Mouse (Mus musculus): ENCODE results near the gene Gpr153.

Gpr153 gene

DNA sequence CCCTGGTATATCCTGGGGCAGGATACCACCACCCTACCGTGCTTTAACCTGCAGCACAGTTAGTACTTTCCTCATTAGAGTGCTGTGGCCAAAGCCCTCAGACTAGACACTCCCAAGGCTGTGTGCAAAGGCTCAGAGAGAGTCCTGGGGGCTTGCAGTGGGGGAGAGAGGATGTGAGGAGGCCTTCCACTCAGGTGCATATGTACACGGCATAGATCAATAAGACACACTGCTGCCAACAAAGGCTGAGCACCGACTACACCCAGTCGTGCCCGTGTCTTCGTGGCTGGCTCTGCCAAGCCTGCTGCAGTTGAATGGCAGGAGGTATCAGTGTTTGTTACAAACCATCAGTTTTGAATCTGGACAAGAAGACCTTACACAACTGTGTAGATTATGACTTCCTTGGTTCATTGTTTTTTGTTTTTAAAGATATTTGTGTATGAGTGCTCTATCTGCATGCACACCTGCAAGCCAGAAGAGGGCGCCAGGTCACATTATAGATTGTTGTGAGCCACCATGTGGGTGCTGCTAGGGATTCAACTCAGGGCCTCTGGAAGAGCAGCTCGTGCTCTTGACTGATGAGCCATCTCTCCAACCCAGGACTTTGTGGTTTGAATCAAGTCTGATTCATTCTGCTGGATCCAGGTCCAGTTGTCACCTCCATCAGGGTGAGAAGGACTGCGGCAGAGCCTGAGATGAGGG is 9.0 kb upstream of the Gpr153 start:
- DNase-seq (ENCODE audit: low spot score), result no peak

DNA sequence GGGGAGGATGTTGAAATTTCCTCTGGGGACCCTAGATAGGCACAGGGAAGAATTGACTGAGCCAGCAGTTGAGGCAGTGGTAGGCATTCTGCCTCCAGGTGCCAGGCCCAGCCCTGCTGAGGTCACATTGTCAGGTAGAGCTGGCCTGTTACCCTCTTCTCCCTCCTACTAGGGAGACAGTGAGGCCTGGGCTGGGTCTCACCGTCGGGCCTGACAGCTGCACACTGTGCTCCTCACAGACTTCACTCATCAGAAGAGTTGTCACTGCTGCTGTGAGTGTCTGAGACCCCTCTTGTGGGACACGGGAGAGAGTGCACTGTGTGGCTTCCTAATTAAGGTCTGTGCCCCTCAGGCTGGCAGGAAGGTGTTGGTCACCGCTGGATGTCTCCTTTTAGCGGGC is 8.2 kb upstream of the Gpr153 start:
- DNase-seq (ENCODE audit: low spot score), result no peak

DNA sequence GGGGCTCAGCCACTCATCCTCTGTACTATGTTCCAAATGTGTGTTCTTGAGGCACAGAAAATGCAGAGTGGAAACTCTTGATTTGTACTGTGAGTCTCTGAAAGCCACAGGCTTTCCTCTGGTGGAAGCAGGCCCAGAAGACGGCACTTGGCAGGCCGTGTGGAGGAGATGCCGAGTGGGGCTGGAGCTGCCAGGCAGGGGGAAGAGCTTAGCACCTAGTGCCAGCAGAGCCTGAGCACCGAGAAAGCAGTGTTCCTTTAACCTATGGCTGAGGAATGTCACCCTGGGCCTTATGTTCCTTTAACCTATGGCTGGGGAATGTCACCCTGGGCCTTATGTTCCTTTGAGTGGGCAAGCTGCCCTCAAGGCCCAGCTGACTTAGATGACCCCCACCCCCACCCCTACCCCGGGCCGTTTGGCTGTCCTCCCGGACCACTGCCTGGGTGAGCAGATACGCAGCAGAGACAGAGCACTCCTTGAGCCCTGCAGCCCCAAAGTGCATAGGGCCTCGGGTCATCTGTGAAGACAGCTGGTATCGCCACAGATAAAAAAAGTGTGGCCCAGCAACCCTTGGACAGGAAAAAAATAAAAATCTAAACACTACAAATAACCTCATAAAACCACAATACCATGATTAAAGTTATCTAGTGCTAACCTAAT is 7.7 kb upstream of the Gpr153 start:
- DNase-seq (ENCODE audit: low spot score), result no peak

DNA sequence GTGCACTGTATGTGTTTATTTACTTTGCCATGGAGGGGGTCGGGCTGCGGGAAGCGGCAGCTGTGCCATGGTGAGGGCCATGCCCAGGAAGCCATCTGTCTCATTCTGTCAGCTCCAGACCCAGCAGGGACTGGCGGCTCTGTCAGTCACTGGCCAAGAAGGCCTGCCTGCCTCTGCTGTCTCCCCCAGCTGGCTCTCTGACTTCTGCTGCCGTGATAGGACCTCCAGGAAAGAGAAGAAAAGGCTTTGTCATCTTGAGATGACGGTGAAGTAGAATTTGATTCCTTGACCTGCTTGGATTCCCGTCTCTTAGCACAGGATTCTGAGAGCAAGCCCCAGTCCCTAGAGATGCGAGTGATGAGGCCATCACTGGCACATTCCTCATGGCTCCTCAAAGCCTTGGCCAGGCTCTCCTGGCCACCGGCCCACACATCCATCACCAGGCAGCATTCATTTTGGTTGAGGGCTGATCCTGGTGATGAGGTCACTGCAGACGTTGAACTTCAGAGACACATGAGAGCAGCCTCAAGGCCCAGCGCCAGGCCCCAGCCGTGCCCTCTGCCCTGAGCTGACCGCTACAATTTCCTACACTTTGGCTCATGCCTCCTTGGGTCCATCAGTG is 6.2 kb upstream of the Gpr153 start:
- DNase-seq (ENCODE audit: low spot score), result no peak

DNA sequence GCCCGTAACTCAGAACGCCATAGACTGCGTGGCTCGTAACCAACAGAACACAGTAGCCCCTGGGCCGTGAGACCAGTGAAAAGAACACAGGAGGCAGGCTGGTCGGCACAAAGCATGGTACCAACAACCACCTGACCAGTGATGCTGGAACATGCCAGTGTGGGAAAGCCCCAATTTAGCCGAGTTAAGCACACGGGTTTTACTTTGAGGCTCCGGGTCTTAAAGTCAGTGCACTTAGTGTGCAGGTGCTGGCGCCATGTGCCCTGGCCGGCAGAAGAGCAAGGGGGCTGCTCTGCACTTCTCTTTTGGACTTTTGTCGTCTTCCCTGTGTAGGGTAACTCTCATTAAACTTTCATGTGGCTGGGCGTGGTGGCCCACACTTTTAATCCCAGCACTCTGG is 4.1 kb upstream of the Gpr153 start:
- DNase-seq (ENCODE audit: low spot score), result no peak

DNA sequence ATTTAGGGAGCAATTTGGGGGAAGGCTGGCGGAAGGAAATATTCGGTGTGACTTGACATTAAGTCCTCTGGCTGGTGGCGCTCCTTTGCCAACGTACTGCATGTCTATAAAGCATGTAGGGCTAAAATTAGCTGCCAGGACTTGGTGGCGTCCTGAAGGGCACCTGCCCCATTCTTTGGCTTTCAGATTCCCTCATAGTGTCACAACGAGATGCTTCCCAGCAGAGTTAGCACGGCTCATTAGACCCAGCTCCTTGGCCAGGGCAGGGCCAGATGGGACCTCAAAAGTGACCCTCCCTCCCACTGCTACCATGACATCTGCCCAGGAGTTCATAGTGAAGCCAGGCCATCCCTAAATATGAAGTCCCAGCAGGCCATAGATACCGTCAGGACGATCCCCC is 3.4 kb upstream of the Gpr153 start:
- DNase-seq (ENCODE audit: low spot score), result no peak

DNA sequence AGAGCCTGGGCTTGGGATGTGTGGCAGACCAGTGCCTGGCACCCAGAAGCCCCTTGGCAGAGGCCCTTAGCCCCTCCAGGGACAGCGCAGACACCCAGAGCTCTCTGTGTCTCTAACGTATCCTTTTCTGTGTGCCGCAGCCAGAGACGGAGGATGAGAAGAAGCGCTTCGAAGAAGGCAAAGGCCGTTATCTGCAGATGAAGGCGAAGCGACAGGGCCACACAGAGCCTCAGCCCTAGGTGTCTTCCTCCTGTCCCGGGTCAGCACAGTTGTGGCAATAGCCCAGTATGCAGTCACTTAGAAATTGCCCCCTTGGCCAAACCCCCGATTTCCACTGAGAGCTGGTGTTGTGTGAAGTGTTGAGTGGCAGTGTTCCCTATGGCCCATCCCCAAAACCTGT is 2.7 kb upstream of the Gpr153 start:
- DNase-seq (ENCODE audit: low spot score), result no peak

DNA sequence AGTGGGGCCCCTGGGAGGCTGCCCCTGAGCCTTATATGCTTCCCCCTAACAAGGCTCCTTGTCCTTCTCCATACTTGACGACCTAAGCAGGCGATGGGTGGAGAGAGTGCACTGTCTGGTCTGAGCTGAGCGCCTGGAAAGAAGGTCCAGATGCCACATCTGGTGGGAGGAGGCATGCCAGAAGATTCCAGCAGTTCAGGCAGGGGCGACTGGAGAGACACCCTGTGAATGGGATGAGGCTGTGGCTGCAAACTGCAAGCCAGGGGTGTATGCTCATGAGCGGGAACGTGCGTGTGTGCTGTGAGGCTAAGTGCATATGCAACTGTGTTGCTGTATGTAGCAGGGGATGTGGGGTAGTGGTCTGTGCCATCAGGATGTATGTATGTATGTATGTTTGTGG is 2.0 kb upstream of the Gpr153 start:
- no peak for DNase-seq (ENCODE audit: low spot score)

DNA sequence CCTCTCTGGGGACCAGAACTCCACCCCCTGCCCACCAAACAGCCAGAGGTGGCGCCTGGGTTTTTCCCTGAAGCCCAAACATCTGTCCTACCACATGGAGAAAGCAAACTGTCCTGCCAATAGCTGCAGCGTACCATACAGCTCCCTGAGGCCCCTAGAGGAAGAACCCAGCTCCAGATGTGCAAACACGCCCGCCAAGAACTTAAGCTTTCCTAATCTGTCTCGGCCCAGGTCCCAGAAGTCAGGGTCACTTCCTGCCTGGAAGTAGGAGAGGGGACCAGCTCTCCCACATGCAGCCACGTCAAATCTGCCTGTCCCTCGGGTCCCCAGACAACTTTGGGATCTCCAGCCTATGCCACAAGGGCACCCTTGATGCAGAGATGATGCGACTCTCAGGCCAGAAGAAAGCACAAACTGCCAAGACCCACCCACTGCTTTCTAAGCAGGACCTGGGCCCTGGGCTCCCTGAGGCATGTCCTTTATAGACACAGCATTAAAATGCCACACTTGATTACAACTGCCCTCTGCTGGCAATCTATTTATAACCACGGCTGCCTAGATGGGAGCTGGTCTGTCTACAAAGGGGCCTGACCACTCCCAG is 1.5 kb upstream of the Gpr153 start:
- DNase-seq (ENCODE audit: low spot score), result no peak

DNA sequence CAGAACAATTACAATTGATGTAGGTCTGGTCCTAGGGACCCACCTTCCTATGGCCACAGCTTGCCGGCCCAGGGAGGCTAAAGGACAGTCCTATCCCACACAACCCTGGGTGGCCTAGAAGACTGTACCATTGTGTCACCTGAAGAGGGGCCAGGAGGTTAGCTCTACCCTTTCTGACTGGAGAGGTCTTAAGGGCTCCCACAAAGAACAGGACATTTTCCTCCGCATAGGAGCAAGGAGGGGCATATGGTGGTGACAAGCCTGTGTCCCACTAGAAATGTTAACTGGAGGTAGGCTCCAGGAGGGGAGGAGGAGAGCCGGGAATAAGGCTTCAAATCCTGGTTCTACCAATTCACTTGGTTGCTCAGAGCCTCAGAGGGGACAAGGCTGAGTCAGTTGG is 841 bp upstream of the Gpr153 start:
- DNase-seq (ENCODE audit: low spot score), result no peak

DNA sequence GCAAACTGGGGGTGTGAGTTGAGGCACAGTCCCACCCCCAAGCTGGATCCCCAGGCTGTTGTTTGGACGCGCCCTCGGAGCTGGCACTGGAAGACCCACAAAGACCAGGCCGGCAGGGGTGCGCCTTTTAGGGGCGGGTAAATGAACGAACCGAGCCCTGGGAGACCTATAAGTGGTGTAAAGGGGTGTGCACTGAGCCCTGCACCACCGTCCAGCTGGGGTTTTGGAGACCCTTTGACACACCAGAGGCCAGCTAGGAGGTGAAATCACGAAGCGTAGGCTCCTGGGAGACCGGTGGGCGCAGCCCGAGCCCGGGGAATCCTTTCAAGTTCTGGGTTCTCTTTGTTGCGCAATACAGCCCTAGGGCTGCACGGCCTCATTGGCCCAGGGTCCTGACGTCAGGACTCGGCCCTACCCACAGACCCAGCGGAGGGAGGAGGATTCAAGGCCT is 674 bp downstream of the Gpr153 start:
- DNase-seq (ENCODE audit: low spot score), result peak; percentile 53

DNA sequence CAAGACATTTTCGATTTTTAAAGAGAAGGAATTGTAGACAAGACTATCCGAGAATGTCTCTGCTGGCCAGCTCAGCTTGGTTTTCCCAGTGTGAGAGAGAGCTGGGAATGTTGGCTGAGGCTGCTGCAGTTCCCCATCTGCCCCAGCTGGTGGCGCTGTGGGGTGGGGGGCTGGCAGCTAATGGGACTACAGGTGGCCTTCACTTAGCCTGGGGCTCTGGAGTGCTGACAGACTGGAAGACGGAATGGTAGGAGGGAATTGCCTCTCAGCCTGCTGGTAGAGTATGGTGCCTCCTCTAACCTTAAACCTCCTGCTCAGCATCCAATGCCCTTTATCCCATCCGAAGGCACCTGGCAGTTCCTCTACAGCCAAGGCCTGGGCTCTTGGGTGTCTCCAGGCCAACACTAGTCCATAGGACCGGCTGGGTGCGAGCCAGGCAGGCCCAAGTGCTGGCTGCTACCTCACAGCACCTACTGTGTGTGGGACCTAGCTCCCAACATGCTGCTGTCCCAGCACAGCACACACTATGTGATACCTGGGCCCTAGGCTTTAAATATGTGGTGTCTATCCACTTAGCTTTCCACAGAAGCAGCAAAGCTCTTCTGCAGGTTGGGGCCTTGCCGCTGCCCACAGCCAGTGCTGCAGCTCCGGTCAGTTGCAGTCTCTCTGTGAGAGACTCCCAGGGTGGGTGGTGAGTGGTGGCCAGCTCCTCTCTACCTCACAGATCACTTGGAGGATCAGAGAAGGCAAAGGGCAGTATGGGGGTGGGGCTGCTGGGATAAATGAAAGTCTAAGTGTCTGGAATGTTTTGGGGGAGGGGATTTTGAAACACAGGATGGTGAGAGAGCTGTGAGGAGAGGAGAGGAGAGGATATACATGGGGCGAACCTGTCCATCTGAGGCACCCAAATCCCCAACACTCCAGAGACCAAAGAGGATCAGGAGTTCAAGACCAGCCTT is 2.6 kb downstream of the Gpr153 start:
- peak; percentile 73 for DNase-seq (ENCODE audit: low spot score)

DNA sequence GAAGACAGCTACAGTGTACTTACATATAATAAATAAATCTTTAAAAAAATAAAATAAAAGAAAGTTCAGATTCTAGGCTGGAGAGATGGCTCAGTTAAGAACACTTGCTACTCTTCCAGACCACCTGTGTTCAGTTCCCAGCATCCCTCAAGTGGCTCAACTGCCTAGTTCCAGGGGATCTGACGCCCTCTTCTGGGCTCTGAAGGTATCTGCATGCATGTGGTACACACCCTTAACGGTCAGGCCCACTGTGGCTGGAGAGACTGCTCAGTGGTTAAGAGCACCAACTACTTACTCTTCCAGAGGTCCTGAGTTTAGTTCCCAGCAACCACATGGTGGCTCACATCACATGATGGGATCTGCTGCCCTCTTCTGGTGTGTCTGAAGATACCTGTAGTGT is 3.9 kb downstream of the Gpr153 start:
- no peak for DNase-seq (ENCODE audit: low spot score)

DNA sequence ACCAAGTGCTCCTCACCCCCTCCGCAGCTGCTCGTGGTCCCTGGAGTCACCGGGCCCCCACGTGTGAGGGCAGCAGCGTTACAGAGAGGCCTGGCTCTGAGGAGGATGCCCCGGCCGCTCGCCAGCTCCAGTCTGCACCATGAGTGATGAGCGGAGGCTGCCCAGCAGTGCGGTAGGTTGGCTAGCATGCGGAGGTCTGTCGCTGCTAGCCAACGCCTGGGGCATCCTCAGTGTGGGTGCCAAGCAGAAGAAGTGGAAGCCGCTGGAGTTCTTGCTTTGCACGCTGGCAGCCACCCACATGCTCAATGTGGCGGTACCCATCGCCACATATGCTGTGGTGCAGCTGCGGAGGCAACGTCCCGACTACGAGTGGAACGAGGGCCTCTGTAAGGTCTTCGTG is 5.0 kb downstream of the Gpr153 start:
- DNase-seq (ENCODE audit: low spot score), result no peak

DNA sequence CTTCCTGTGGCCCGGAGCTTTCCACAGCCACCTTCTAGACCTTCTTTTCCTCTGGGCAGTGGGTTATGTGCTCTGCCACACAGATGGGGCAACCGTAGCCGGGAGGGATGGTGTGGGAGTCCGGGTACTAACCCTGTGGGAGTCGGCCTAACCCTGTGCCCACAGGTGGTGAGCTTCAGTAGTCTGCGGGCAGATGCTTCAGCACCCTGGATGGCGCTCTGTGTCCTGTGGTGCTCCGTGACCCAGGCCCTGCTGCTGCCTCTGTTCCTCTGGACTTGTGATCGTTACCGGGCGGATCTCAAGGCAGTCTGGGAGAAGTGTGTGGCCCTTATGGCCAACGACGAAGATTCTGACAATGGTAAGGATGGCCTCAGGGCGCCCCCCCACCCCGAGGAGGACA is 7.6 kb downstream of the Gpr153 start:
- DNase-seq (ENCODE audit: low spot score), result no peak

DNA sequence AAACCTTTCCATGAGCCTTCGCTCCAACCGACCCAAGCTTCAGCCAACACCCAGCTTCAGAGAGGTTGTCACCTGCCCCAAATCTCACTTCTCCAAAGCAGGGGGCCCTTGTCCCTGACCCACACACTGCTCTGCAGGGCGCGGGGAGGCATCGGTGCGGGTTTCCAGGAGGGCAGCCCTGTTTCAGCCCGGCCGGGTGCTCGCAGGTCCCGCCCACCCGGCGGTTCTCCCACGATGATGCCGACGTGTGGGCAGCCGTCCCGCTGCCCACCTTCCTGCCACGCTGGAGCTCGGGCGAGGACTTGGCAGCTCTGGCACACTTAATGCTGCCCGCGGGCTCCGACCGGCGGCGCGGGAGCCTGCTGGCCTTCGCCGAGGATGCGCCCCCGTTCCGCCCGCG is 8.7 kb downstream of the Gpr153 start:
- DNase-seq (ENCODE audit: low spot score), result no peak

DNA sequence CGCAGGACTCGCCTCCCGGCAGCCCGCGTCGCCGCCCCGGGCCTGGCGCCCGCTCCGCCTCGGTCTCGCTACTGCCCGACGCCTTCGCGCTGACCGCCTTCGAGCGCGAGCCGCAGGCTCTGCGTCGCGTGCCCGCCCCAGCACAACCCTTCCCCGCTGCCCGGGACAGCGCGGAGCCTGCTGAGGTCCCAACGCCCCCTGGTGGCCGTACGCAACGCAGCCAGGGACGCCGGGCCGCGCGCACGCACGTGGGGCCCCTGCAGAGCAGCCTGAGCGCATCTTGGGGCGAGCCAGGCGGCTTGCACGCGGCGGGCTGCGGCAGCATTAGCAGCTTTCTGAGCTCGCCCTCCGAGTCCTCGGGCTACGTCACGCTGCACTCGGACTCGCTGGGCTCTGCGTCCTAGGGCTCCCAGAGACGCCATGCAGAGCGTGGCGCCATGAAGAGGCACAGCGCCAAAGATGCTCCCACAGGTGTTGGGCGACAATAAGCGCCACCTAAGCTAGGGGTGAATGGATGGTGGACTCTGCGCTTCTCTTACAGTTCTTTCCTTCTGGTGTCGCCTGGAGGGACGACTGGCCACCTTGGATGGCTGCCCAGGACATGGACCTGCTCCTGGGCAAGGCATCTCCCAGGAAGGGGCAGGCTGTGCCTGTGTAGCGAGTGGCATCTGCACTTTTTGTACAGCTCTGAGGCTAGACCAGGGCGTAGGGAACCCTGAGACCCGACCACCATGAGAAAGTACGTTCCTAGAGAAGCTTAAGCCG is 9.3 kb downstream of the Gpr153 start:
- peak; percentile 73 for DNase-seq (ENCODE audit: low spot score)

DNA sequence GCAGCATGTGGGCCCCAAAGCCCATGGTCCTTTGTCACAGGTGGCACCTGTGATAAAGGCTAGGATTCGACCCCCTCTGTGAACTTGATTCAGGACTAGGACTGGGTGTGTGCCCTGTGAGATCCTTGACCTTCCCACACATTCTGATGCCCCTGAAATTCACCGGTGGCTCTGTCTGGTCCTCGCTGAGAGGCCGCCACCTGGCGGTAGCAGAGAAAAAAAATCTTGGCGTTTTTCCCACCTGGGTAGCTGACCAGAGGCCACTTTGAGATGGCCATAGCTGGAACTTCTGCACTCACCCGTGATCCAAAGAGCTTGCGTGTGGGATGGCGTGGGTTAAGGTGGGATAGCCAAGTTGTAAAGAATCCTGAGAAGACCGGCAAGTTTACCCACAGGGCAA is 11.5 kb downstream of the Gpr153 start:
- DNase-seq (ENCODE audit: low spot score), result no peak

DNA sequence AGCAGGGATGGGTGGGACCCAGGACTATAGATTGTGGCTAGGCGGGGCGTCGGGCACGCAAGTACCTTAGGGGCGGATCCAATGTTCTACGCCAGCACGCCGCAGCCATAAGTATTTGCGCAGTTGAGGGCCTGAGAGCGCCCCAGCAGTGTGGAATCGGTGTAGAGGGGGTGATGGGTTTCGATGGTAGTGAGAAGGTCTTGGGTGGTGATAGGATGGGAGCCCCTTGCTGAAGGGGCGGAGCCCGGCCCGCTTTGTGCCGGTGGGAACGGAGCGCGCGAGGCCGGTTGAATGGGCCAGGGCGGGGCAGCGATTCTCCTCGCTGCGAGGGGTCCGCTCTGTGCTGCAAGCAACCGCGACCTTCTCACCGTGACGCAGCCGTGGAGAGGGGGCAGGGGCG is 12.2 kb downstream of the Gpr153 start:
- no peak for DNase-seq (ENCODE audit: low spot score)

DNA sequence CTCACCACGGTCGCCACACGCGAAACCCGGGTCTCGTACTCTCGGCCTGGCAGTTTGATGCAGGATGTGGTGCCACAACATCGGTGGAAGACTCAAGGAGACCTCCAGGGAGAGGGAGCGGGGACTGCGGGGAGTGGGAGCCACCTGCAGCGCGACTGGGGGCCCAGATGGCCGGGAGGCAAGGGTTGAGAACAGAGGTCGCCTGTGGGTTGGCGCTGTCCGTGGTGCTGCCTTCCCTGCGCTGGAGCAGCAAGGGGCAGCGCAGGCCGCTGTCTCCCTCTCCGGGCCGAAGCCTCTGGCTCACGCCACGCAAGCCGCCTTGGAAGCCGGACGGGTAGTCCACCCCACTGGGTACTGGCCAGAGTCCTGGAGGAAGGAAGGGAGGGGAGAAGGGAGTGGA is 12.9 kb downstream of the Gpr153 start:
- peak; percentile 48 for DNase-seq (ENCODE audit: low spot score)

All from yolk sac, embryonic 10.5 days (tissue).